Mouse (Mus musculus) spleen, adult 2 months (tissue): ENCODE data around the gene Zbtb24.

Experiments
- CTCF ChIP-seq: fragments of 200-500 bp; IDR thresholded peaks from 2 replicates; pipeline ENCODE4 v1.5.1; 2011; ENCODE audit warnings: mild to moderate bottlenecking, inconsistent platforms; ENCODE audit not compliant: insufficient read depth, insufficient read length, insufficient replicate concordance; ENCODE audit errors: extremely low read depth
- POLR2A ChIP-seq: fragments of 200-500 bp; IDR thresholded peaks from 2 replicates; pipeline ENCODE4 v1.6.1; 2011; ENCODE audit warnings: low read depth, low read length, inconsistent platforms

- TF ChIP-seq CTCF (no peak), POLR2A (no peak)
These were observed 2.0 kb upstream of the Zbtb24 start for GRCm38 (mm10) chr10:41448216-41448615.
